In genomic region chr8:80052838-80053237, GRCm38 (mm10) we compare ENCODE assay signal across 22 mouse cellular contexts. TPM values are rescaled to one million over a fixed set of nuclear protein-coding genes. Genes with fewer than 3 reads are reported as not detected.
DNase-seq lines count a peak whose midpoint lies in the region; ATAC-seq and TF ChIP-seq lines count a peak whose summit lies in the region.
"Had no signal": no experiment of that assay in that cellular context is flagged by ENCODE, and none has a peak within 500 bp of the region (broad histone marks: within the 10 kb centered on the region; RNA-seq: fewer than 3 reads in every experiment).

No protein-coding gene starts in this region.

- no peaks in the 10 kb centered on the region for H3K4me1 ChIP-seq in kidney, postnatal 0 days (replicated peaks; ENCODE audit: insufficient read depth, low read length)
- H3K4me1 ChIP-seq in kidney, adult 2 months (ENCODE audit: control insufficient read depth, insufficient read depth, low read length), result no peaks in the 10 kb centered on the region
- H3K4me1 ChIP-seq in lung, embryonic 15.5 days, result peaks cover 21% of the 10 kb centered on the region
- H3K4me1 ChIP-seq in midbrain, embryonic 11.5 days (ENCODE audit: control insufficient read depth, insufficient read depth, low read length), result peaks cover 26% of the 10 kb centered on the region
- H3K4me1 ChIP-seq in midbrain, embryonic 13.5 days (replicated peaks), result peaks cover 33% of the 10 kb centered on the region

- no peak overlapping the region for H3K27ac ChIP-seq in kidney, postnatal 0 days
- no peak overlapping the region for H3K27ac ChIP-seq in kidney, adult 2 months (ENCODE audit: insufficient read depth, low read depth, low read length)
- no peak overlapping the region for H3K27ac ChIP-seq in lung, embryonic 15.5 days
- no peak overlapping the region for H3K27ac ChIP-seq in midbrain, embryonic 11.5 days (ENCODE audit: low read depth, low read length)
- no peak overlapping the region for H3K27ac ChIP-seq in midbrain, embryonic 13.5 days
- H3K27ac ChIP-seq: embryonic facial prominence, embryonic 13.5 days; embryonic facial prominence, embryonic 15.5 days; forebrain, embryonic 10.5 days; forebrain, embryonic 12.5 days had no signal

- peak; percentile 55 for DNase-seq in kidney, postnatal 0 days (ENCODE audit: low spot score)
- DNase-seq in kidney, adult 2 months, result no peak
- DNase-seq in lung, postnatal 36 days, result no peak
- peak; percentile 69 for DNase-seq in midbrain, embryonic 11.5 days (ENCODE audit: low spot score, missing footprints)
- DNase-seq: adrenal gland, adult 2 months; adrenal gland, postnatal 10 days; adrenal gland, postnatal 25 days; cerebellum, adult 11 months; cerebellum, adult 18-20 months; cerebellum, adult 8-10 months; cerebellum, adult 9-11 months; cerebellum, postnatal 14 days; cerebellum, postnatal 36 days; embryo, embryonic 11 days had no signal

- H3K4me3 ChIP-seq in kidney, postnatal 0 days (replicated peaks; ENCODE audit: low read depth, low read length), result no peak overlapping the region
- no peak overlapping the region for H3K4me3 ChIP-seq in kidney, adult 2 months (ENCODE audit: insufficient read depth, low read depth, low read length)
- no peak overlapping the region for H3K4me3 ChIP-seq in lung, embryonic 15.5 days
- no peak overlapping the region for H3K4me3 ChIP-seq in midbrain, embryonic 11.5 days (ENCODE audit: low read depth, low read length)
- H3K4me3 ChIP-seq in midbrain, embryonic 13.5 days (replicated peaks), result no peak overlapping the region
- H3K4me3 ChIP-seq: embryonic facial prominence, embryonic 13.5 days; embryonic facial prominence, embryonic 15.5 days; erythroblast, embryonic 14.5 days; forebrain, embryonic 10.5 days; forebrain, embryonic 12.5 days had no signal

- 69% methylated on average over 1 of the region's 1 CpGs for WGBS in kidney, postnatal 0 days
- 87% methylated on average over 1 of the region's 1 CpGs for WGBS in kidney, adult 2 months
- WGBS in lung, embryonic 15.5 days, result 32% methylated on average over 1 of the region's 1 CpGs
- whole genome bisulfite sequencing in midbrain, embryonic 11.5 days, result 81% methylated on average over 1 of the region's 1 CpGs
- whole genome bisulfite sequencing in midbrain, embryonic 13.5 days, result 77% methylated on average over 1 of the region's 1 CpGs

- no peak for TF ChIP-seq CTCF in kidney, postnatal 0 days (IDR thresholded peaks at IDR 0.05; ENCODE audit: low read depth)
- TF ChIP-seq CTCF in kidney, adult 2 months (conservative IDR thresholded peaks at IDR 0.05; ENCODE audit: insufficient read depth, insufficient read length, low read depth, low read length), result no peak

- H3K4me2 ChIP-seq in kidney, postnatal 0 days (ENCODE audit: low read length), result no peak overlapping the region
- H3K4me2 ChIP-seq in lung, embryonic 15.5 days, result peak overlapping the region; percentile 91; the same call in 1 of the 2 replicates
- H3K4me2 ChIP-seq in midbrain, embryonic 11.5 days, result no peak overlapping the region
- H3K4me2 ChIP-seq in midbrain, embryonic 13.5 days (replicated peaks), result no peak overlapping the region
- H3K4me2 ChIP-seq: embryonic facial prominence, embryonic 13.5 days; embryonic facial prominence, embryonic 15.5 days; forebrain, embryonic 12.5 days had no signal

- H3K9me3 ChIP-seq in kidney, postnatal 0 days (replicated peaks; ENCODE audit: low read length), result no peaks in the 10 kb centered on the region
- no peaks in the 10 kb centered on the region for H3K9me3 ChIP-seq in lung, embryonic 15.5 days
- H3K9me3 ChIP-seq in midbrain, embryonic 11.5 days (ENCODE audit: control insufficient read depth, low read length), result no peaks in the 10 kb centered on the region
- H3K9me3 ChIP-seq in midbrain, embryonic 13.5 days, result no peaks in the 10 kb centered on the region
- H3K9me3 ChIP-seq: embryonic facial prominence, embryonic 13.5 days; embryonic facial prominence, embryonic 15.5 days; forebrain, embryonic 10.5 days; forebrain, embryonic 12.5 days had no signal

- TF ChIP-seq POLR2A in kidney, adult 2 months (IDR thresholded peaks at IDR 0.05; ENCODE audit: low read depth, low read length), result no peak

- no peaks in the 10 kb centered on the region for H3K36me3 ChIP-seq in kidney, postnatal 0 days (ENCODE audit: insufficient read depth, low read length)
- H3K36me3 ChIP-seq in kidney, adult 2 months (ENCODE audit: control insufficient read depth, insufficient read depth, low read length), result no peaks in the 10 kb centered on the region
- 0 out of 2 replicates have a peak, but pooled peaks cover 3% of the 10 kb centered on the region for H3K36me3 ChIP-seq in lung, embryonic 15.5 days
- no peaks in the 10 kb centered on the region for H3K36me3 ChIP-seq in midbrain, embryonic 11.5 days (ENCODE audit: control insufficient read depth, insufficient read depth, low read length)
- no peaks in the 10 kb centered on the region for H3K36me3 ChIP-seq in midbrain, embryonic 13.5 days
- H3K36me3 ChIP-seq: embryonic facial prominence, embryonic 13.5 days; embryonic facial prominence, embryonic 15.5 days; forebrain, embryonic 10.5 days; forebrain, embryonic 12.5 days had no signal

- 0 out of 2 replicates have a peak, but pooled peaks cover 6% of the 10 kb centered on the region for H3K27me3 ChIP-seq in kidney, postnatal 0 days (ENCODE audit: insufficient read depth, low read length)
- no peaks in the 10 kb centered on the region; the same call in 1 of the 2 replicates for H3K27me3 ChIP-seq in kidney, adult 2 months (replicated peaks; ENCODE audit: control insufficient read depth, insufficient read depth, low read length)
- no peaks in the 10 kb centered on the region for H3K27me3 ChIP-seq in lung, embryonic 15.5 days
- peaks cover 29% of the 10 kb centered on the region for H3K27me3 ChIP-seq in midbrain, embryonic 11.5 days (ENCODE audit: control insufficient read depth, insufficient read depth, low read length)
- peaks cover 88% of the 10 kb centered on the region for H3K27me3 ChIP-seq in midbrain, embryonic 13.5 days

- no peak for ATAC-seq in kidney, postnatal 0 days (replicated peaks; ENCODE audit: low FRiP score, low read depth)
- ATAC-seq in lung, embryonic 15.5 days (ENCODE audit: borderline replicate concordance, extremely low read depth, low FRiP score, low TSS enrichment), result no peak
- no peak for ATAC-seq in midbrain, embryonic 11.5 days (ENCODE audit: low FRiP score)
- ATAC-seq in midbrain, embryonic 13.5 days, result no peak
- ATAC-seq: forebrain, embryonic 14.5 days had no signal

- H3K9ac ChIP-seq in kidney, postnatal 0 days (ENCODE audit: low read depth, low read length), result no peak overlapping the region
- H3K9ac ChIP-seq in lung, embryonic 15.5 days, result no peak overlapping the region
- no peak overlapping the region for H3K9ac ChIP-seq in midbrain, embryonic 11.5 days (ENCODE audit: low read length)
- H3K9ac ChIP-seq in midbrain, embryonic 13.5 days (replicated peaks), result no peak overlapping the region
- H3K9ac ChIP-seq: embryonic facial prominence, embryonic 13.5 days; embryonic facial prominence, embryonic 15.5 days; forebrain, embryonic 12.5 days had no signal

RNA-seq across cellular contexts. Expression of gene Hhip, which starts 5.0 kb away (rescaled TPM):
- polyA plus RNA-seq in kidney, postnatal 0 days (2015; fragmentation: Nextera tagmentation; extraction: Ambion mirVana), result 4.9 and 7.6 TPM in 2 replicates
- polyA plus RNA-seq in kidney, adult 2 months (2012; rRNA removed), result 0.48 and 0.60 TPM in 2 replicates
- polyA plus RNA-seq in lung, embryonic 15.5 days (2015; fragmentation: Nextera tagmentation; extraction: Ambion mirVana), result 59.5 and 60.5 TPM in 2 replicates
- 3.8 and 4.7 TPM in 2 replicates for polyA plus RNA-seq in midbrain, embryonic 11.5 days (2014; fragmentation: Nextera tagmentation; extraction: Ambion mirVana)
- polyA plus RNA-seq in midbrain, embryonic 13.5 days (2015; fragmentation: Nextera tagmentation; extraction: Ambion mirVana), result 0.97 and 1.2 TPM in 2 replicates
- polyA plus RNA-seq: erythroblast, embryonic 14.5 days had no signal

Comparison
In these comparisons a context has a peak if more than half of its experiments do, and no peak if none do; other contexts are left out.
1. DNase-seq: peak in kidney, postnatal 0 days (single experiment) and midbrain, embryonic 11.5 days (single experiment); none in kidney, adult 2 months (single experiment) and lung, postnatal 36 days (single experiment).